Mouse (Mus musculus) left cerebral cortex, postnatal 4 days (tissue): ENCODE results near the gene Chst11. TPM values are rescaled to one million over a fixed set of nuclear protein-coding genes. Genes with fewer than 3 reads are reported as not detected.

ENCODE experiments used
- DNase-seq: peaks from one replicate; pipeline ENCODE4 v3.0.0-alpha.2; 2022
- intact Hi-C: fragments of 180-260 bp; cut with DNase I; formaldehyde crosslinking; loops from one replicate; pipeline ENCODE4 v1.15.1; 2025
- total RNA-seq, 2 experiments: library from RNA; stranded (reverse); gene quantifications; 2 replicates each; pipeline ENCODE4 v1.2.3; 2021

Chst11 gene
- total RNA-seq = 10 to 100 TPM; 22.4 to 26.0 TPM

DNA sequence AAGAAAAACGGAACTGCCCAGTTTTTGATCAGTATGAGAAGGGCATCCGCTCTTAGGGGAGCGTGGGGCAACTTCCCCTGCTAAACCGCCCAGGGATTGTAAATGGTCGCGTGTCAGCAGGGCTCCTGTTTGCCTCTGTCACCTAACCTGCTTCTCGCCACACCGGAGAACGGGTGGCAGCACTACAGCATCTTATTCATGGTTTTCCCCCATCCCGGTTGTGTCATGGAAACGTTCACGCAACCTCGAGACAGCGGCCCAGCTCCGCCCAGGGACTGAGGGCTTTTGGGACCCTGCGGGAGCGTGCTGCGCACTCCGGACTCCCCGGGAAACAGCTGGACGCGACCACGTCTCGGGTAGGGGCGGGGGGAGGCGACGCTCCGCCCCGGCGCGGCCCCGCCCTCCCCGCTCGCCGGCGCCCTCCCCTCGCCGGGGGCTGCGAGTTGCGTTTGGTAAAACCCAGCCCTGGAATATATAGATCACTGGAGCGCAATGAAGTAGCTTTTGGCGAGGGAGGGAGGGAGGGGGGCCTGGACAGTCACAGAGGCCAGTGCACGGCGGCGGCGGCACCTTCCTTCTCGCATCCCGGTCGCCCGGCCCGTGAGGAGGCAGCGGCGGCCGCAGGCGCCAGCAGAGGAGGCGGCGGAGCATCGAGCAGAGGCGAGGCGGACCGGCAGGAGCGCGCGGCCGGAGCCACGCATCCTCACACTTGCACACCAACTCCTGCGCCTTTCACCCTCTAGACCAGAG lies at the start of gene Chst11:
Gene Chst11, plus strand, starts transcription at position 549 of the 750 bp plus-strand sequence.
- intact Hi-C loops = loop anchor here (5.0 to 10.0 kb wide), 3 partner anchors 117 to 202 kb away; no protein-coding TSS in a partner anchor
- peak; percentile 62 for DNase-seq

DNA sequence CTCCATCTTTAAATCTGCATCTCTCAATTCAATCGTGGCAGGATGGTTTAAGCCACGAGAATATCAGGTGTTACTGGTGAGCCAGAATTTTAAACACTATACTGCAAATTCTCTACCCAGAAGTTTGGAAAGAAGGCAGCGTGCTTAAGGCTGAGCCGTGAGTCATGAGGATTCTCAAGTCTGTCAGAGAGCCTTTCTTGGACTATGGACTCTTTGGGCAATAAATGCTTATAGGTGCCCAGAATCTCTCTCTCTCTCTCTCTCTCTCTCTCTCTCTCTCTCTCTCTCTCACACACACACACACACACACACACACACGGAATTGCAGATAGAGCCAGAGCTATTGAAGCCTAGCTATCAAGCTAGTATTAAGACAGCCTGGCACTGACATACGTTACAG lies 49.5 kb upstream of the Chst11 start:
- DNase-seq = no peak
- intact Hi-C loops = no loop called here

GRCm38 (mm10) chr10:82953415-82953814 lies 31.9 kb upstream of the Chst11 start:
- intact Hi-C loops = no loop called here
- DNase-seq = no peak

DNA sequence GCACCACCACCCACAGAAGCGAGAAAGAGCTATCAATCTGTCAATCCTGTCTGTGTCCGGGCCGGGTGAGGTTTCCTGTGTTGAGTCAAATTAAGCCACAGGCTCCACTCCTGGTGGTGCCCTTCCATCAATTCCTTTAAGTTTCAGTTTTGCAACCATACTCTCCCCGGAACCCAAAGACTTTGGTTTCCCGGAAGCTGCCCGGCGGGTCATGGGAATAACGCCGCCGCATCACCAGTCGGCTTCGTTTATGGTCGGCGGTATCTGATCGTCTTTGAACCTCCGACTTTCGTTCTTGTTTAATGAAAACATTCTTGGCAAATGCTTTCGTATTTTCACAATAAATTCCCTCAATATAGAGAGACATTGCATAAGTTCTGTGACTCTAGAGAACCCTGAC lies 30.2 kb upstream of the Chst11 start:
- intact Hi-C loops = no loop called here
- DNase-seq = no peak

- no peak for DNase-seq
- intact Hi-C loops = no loop called here
These were observed 27.0 kb upstream of the Chst11 start for GRCm38 (mm10) chr10:82958218-82958761.

DNA sequence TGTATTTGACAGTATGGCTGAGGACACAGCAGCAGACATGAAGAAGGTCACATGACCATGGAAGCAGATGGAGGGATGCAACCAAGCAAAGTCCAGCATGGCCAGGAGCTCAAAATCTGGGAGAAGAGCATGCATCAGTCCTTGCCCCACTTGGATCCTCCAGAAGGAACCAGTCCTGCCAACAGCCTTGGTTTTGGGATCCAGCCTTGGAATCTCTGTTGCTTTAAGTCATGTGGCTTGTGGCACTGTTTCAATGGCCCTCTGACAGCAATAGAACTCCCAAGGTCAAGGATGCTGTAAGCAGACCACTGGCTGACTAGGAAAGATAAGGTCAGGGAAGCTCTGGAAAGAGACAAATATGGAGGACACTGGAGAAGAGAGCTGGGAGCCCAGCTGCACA lies 26.0 kb upstream of the Chst11 start:
- intact Hi-C loops = no loop called here
- DNase-seq = no peak

DNA sequence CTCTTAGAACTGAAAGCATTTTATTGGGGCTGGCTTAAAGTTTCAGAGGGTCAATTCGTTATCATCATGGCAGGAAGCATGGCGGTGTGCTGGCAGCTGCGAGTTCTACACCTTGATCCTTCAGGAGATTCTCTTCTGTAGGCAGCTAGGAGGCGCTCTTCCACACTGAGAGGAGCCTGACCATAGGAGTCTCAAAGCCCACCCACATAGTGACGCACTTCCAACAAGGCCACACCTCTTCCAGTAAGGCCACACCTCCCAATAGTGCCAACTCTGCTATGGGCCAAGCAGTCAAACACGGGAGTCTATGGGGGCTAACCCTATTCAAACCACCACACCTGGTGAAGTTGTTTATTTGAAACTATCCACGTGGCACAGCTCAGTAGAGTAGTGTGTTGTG lies 24.0 kb upstream of the Chst11 start:
- intact Hi-C loops = no loop called here
- DNase-seq = no peak

GRCm38 (mm10) chr10:82962018-82962417 lies 23.3 kb upstream of the Chst11 start:
- intact Hi-C loops = no loop called here
- no peak for DNase-seq

GRCm38 (mm10) chr10:82962472-82963020 lies 22.8 kb upstream of the Chst11 start:
- no peak for DNase-seq
- intact Hi-C loops = no loop called here

- intact Hi-C loops = no loop called here
- no peak for DNase-seq
These were observed 20.8 kb upstream of the Chst11 start for GRCm38 (mm10) chr10:82964491-82964890.

DNA sequence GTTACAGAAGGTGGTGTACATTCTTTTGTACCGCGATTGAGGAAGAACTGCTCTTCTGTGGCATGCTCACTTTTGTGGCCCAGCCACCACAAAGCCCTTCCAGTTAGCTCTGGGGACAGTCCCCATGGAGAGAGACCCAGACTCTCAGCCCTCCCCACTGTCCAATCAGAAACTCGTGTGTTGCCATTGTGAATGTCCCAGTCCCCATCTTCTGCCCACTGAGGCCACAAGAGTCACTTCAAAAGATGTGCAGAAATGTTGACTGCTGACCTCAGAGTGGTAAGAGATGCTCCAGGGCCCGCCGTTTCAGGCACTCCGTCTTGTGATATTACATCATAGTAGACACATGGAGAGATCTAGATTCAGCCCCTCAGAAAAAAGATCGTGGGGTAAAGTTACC lies 18.6 kb upstream of the Chst11 start:
- intact Hi-C loops = no loop called here
- DNase-seq = no peak

DNA sequence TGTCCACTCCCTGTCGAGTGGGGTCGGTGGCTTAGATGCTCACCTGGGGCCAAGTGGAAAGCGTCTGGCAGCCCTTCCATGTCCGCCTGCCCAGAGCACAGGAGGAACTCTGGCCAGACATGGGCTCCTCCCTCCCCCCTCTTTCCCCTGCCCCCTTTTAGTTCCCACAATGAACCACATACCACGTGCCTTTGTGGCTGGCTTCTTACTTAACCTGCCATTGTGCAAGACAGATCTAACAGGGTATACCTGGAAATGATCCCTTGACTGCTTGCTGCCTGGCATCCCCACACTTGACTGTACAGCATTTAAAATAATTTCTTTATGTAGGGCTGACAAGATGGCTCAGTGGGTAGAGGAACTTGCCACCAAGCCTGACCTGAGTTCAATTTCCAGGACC lies 15.7 kb upstream of the Chst11 start:
- intact Hi-C loops = no loop called here
- no peak for DNase-seq

DNA sequence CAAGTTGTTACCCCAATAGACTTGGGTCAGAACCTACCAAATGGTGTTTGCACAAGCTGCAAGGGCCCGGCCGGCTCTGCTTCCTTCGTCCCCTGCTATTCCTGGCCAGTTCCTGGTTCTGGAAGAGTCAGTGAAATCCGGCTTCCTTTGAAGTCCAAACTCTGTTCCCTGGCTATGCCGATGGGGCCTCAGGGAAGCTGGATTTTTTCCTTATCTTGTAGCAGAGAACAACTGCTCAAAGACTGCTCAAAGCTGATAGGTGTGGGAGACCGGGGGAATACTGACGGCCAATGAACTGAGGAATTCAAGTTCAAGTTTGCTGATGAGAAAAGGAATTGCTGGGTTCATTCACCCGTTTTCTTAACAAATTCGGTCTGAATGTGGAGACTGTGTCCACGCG lies 13.7 kb upstream of the Chst11 start:
- no peak for DNase-seq
- intact Hi-C loops = no loop called here

DNA sequence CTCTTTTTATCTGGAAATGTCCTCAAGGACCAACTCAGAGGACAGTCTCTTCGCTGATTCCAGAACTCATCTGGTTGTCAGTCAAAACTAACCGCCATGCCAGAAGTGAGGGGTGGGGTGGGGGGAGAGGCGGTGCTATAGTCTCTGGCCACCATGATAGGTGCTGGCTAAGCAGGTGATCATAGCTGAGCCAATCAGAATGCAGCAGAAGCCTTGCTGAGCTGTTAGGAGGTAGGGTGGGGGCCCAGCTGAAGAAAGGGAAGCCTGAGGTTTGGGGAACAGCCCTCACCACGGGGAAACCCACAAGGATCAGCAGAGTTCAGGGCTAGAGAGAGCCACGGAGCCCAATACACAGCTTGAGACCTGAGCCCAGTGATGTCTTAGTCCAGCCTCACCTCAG lies 11.1 kb upstream of the Chst11 start:
- no peak for DNase-seq
- intact Hi-C loops = no loop called here

- intact Hi-C loops = no loop called here
- no peak for DNase-seq
These were observed 10.6 kb upstream of the Chst11 start for GRCm38 (mm10) chr10:82974627-82975177.

- intact Hi-C loops = no loop called here
These were observed 9.5 kb upstream of the Chst11 start for GRCm38 (mm10) chr10:82975806-82976205.

GRCm38 (mm10) chr10:82982286-82982685 lies 3.0 kb upstream of the Chst11 start:
- DNase-seq = no peak
- intact Hi-C loops = loop anchor here (10.0 kb wide), 1 partner anchor 167 kb away; no protein-coding TSS in a partner anchor

More at GRCm38 (mm10) chr10:82975806-82976205, 9.5 kb upstream of the Chst11 start:
- no peak for DNase-seq

DNA sequence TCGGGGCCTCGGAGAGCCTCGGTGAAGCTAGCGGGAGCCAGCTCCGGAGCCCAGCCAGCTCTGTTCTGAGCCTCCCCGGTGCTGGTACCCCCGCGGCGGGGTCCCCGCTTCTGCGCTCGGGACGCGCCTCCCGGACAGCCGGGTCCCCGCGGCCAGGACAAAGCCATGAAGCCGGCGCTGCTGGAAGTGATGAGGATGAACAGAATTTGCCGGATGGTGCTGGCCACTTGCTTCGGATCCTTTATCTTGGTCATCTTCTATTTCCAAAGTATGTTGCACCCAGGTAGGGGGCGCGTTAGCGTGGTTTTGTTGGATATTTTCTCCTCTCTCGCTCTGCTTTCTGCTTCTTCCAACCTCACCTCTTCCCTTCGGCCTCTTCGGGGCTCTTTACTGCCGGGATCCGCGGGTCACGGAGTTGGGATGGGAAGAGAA lies 418 bp downstream of the Chst11 start:
- intact Hi-C loops = loop anchor here (5.0 to 10.0 kb wide), 3 partner anchors 117 to 202 kb away; no protein-coding TSS in a partner anchor
- DNase-seq = peak; percentile 56

- intact Hi-C loops = loop anchor here (5.0 to 10.0 kb wide), 3 partner anchors 116 to 201 kb away; no protein-coding TSS in a partner anchor
- peak; percentile 24 for DNase-seq
These were observed 1.1 kb downstream of the Chst11 start for GRCm38 (mm10) chr10:82986251-82986992.

DNA sequence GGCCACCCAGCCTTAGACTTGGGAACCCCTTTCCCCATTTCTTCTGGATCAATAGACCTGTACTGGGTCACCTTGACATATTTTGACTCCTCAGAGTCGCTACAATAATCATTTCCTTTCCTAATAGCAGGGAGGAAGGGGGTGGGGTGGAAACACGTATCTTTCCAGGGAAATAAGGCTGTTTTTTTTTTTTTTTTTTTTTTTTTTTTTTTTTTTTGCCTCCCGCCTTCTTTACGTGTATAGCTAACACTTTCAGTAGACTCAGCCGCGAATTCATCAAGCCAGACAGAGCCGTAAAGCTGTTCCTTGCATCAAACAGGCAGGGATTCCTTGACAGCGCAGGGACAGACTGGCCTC lies 1.7 kb downstream of the Chst11 start:
- intact Hi-C loops = loop anchor here (5.0 to 10.0 kb wide), 3 partner anchors 115 to 200 kb away; no protein-coding TSS in a partner anchor
- no peak for DNase-seq

- intact Hi-C loops = loop anchor here (5.0 to 10.0 kb wide), 3 partner anchors 115 to 200 kb away; no protein-coding TSS in a partner anchor
- no peak for DNase-seq
These were observed 2.1 kb downstream of the Chst11 start for GRCm38 (mm10) chr10:82987394-82987793.
